Mouse (Mus musculus): ENCODE data around the gene Kansl2.

The Kansl2 gene

GRCm38 (mm10) chr15:98503317-98503716 lies 30.7 kb downstream of the Kansl2 start:
- no peak for DNase-seq (ENCODE audit: low spot score)

GRCm38 (mm10) chr15:98497631-98498030 lies 36.4 kb downstream of the Kansl2 start:
- DNase-seq (ENCODE audit: low spot score), result no peak

GRCm38 (mm10) chr15:98492102-98492501 lies 42.0 kb downstream of the Kansl2 start, which contains the start of gene Olfr279:
Gene Olfr279, plus strand, starts transcription at chr15:98492402.
- DNase-seq (ENCODE audit: low spot score), result no peak

- DNase-seq (ENCODE audit: low spot score), result no peak
Observed at GRCm38 (mm10) chr15:98491332-98491731, 42.7 kb downstream of the Kansl2 start.

- DNase-seq (ENCODE audit: low spot score), result no peak
Observed at GRCm38 (mm10) chr15:98486433-98487021, 47.5 kb downstream of the Kansl2 start.

GRCm38 (mm10) chr15:98483907-98484886 lies 49.9 kb downstream of the Kansl2 start:
- DNase-seq (ENCODE audit: low spot score), result peak; percentile 9

- no peak for DNase-seq (ENCODE audit: low spot score)
Observed at GRCm38 (mm10) chr15:98482701-98483100, 51.4 kb downstream of the Kansl2 start, which contains the start of gene Lalba. Gene Lalba, minus strand, starts transcription at chr15:98482721.

GRCm38 (mm10) chr15:98479568-98480102 lies 54.4 kb downstream of the Kansl2 start:
- no peak for DNase-seq (ENCODE audit: low spot score)

- no peak for DNase-seq (ENCODE audit: low spot score)
Observed at GRCm38 (mm10) chr15:98476281-98476680, 57.8 kb downstream of the Kansl2 start.

GRCm38 (mm10) chr15:98475382-98475781 lies 58.7 kb downstream of the Kansl2 start:
- no peak for DNase-seq (ENCODE audit: low spot score)

- DNase-seq (ENCODE audit: low spot score), result no peak
Observed at GRCm38 (mm10) chr15:98474958-98475357, 59.1 kb downstream of the Kansl2 start.

GRCm38 (mm10) chr15:98471539-98471938 lies 62.5 kb downstream of the Kansl2 start:
- DNase-seq (ENCODE audit: low spot score), result no peak

- DNase-seq (ENCODE audit: low spot score), result no peak
Observed at GRCm38 (mm10) chr15:98469596-98469995, 64.5 kb downstream of the Kansl2 start, which contains the start of gene OR5BS1P. Gene OR5BS1P, plus strand, starts transcription at chr15:98469896.
